Mouse (Mus musculus): ENCODE measurements around the gene Pard3.
A peak's percentile ranks its signal among the peaks of the same experiment; 100 is the strongest.

Pard3 gene

GRCm38 (mm10) chr8:127553582-127553981 is 489.9 kb downstream of the Pard3 start:
- DNase-seq (ENCODE audit: low spot score): no peak

GRCm38 (mm10) chr8:127555795-127556194 is 492.1 kb downstream of the Pard3 start:
- no peak for DNase-seq (ENCODE audit: low spot score)

DNA sequence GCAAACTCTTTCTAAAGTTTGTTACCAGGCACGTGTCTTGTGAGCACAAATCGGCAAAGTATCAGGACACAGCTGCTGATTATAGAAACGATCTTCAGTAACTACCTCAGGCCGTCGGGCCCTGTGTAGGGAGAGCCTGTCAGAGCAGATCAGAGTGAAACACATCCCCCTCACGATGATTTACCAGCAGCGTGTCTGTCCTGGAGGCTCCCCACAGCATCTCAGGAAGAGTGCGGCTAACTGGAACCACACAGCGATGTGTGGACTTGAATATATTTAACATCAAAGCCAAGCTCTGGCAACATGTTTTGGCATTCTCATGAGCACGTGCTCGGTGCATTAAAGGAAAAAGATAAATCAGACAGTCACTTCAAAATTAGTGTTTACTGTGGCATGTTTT is 493.3 kb downstream of the Pard3 start:
- no peak for DNase-seq (ENCODE audit: low spot score)

- no peak for DNase-seq (ENCODE audit: low spot score)
These were observed 493.9 kb downstream of the Pard3 start for GRCm38 (mm10) chr8:127557566-127557965.

DNA sequence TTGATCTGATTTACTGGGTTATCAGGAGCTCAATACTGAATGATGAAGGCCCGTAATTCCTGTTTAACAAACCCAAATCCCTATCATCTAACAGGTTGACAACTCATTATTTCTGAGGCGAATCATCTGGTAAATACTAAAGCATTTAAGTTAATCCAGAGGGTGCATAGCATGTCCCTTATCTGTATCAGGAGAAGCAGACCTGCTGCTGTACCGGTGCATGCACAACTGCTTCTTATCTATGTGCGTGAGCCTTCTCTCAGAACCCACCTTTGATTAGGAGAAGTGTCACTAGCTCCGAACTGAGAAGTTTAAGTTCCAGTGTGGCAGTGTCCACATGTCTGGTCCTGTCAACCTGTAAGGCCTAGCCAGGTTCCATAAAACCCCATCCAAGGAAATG is 499.9 kb downstream of the Pard3 start:
- DNase-seq (ENCODE audit: low spot score): no peak

- no peak for DNase-seq (ENCODE audit: low spot score)
These were observed 500.7 kb downstream of the Pard3 start for GRCm38 (mm10) chr8:127564426-127564825.

GRCm38 (mm10) chr8:127569212-127569611 is 505.5 kb downstream of the Pard3 start:
- no peak for DNase-seq (ENCODE audit: low spot score)

DNA sequence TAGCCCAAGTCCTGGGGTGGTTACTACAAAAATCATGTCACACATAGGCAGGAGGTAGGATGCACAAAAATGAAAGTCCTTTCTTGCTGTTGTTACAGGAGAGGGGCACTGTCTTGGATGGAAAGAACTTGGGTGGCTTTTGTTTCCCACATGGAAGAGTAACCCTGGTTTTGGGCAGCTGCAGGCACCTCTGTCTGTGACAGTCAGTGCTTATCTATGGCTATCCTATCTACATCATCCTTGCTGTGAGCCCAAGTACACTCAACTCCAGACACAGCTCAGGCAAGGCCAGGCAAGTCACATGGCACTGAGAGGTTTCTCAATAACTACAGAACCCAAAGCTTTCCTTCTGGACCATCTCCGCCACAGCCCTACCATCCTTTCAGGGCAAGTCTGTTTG is 506.8 kb downstream of the Pard3 start:
- no peak for DNase-seq (ENCODE audit: low spot score)

GRCm38 (mm10) chr8:127572493-127572892 is 508.8 kb downstream of the Pard3 start:
- DNase-seq (ENCODE audit: low spot score): no peak

GRCm38 (mm10) chr8:127576657-127577056 is 513.0 kb downstream of the Pard3 start:
- no peak for DNase-seq (ENCODE audit: low spot score)

GRCm38 (mm10) chr8:127577656-127578055 is 514.0 kb downstream of the Pard3 start:
- DNase-seq (ENCODE audit: low spot score): no peak

DNA sequence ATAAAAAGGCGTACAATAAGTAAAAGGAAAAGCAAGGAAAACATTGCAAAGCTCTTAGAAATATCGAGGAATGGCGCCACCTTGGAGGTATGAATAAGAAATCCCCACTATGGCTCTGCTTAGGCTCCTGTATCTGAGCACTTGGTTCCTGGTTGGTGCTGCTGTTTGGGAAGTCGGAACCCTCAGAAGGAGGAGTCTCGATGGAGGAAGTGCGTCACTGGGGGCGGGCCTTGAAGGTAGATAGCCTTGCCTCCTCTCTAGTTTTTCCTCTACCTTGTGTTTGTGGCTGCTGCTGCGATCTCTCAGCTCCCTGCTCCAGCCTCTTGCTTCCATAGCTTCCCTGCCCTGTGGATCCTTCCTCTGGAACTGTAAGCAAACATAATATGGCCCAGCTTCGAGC is 515.7 kb downstream of the Pard3 start:
- DNase-seq (ENCODE audit: low spot score): no peak

DNA sequence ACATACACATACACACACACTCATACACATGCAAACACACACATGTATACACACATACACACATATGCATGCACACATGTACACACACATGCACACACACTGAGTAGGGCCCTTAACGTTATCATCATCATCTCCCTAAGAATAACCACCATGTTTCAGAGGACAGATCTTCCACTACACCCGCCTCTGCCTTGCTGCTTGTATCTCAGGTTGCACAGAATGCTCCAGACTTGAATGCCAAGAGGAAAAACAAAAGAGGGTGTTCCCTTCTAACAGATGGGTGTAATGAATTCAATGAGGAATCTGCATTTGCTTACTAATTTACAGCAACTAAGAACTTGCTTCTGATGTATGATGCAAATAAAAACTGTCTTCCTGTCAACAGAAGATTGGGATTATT is 519.7 kb downstream of the Pard3 start:
- DNase-seq (ENCODE audit: low spot score): no peak

- DNase-seq (ENCODE audit: low spot score): no peak
These were observed 521.9 kb downstream of the Pard3 start for GRCm38 (mm10) chr8:127585618-127586017.

GRCm38 (mm10) chr8:127586681-127587080 is 523.0 kb downstream of the Pard3 start:
- no peak for DNase-seq (ENCODE audit: low spot score)

DNA sequence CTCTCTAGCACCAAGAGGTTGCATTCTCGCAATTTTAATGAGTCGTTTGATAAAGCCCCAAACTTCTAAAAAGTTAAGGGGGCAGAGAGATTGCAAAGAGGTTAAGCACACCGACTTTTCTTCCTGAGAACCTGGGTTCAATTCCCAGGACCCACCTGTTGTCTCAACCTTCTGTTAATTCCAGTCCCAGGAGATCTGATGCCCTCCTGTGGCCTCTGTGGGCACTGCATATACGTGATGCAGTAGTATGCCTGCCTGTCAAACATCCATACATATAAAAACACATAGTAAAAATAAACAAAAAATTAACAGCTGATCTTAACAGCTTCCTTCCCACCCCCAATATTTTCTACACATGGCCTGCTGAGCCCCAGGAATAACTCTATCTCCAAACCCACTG is 524.6 kb downstream of the Pard3 start:
- DNase-seq (ENCODE audit: low spot score): peak; percentile 31

DNA sequence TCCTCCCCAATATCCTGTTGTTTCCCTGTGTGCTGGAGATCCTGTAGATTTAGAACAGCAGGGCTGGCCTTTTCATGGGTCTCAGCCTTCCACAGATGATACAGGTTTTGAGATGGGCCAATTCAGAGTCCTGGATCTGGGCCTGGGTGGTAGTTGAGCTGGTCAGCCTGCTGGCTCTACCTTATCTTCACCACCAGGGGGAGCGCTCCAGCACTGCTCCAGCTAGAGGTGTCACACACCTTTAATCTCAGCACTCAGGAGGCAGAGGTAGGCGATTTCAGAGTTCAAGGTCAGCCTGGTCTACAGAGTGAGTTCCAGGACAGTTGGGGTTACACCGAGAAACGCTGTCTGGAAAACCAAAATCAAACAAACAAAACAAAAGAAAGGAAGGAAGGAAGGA is 525.6 kb downstream of the Pard3 start:
- DNase-seq (ENCODE audit: low spot score): peak; percentile 65

- DNase-seq (ENCODE audit: low spot score): no peak
These were observed 527.0 kb downstream of the Pard3 start for GRCm38 (mm10) chr8:127590674-127591186.

GRCm38 (mm10) chr8:127592648-127593574 is 529.2 kb downstream of the Pard3 start:
- peak; percentile 33 for DNase-seq (ENCODE audit: low spot score)

GRCm38 (mm10) chr8:127600641-127601040 is 536.9 kb downstream of the Pard3 start:
- DNase-seq (ENCODE audit: low spot score): no peak

DNA sequence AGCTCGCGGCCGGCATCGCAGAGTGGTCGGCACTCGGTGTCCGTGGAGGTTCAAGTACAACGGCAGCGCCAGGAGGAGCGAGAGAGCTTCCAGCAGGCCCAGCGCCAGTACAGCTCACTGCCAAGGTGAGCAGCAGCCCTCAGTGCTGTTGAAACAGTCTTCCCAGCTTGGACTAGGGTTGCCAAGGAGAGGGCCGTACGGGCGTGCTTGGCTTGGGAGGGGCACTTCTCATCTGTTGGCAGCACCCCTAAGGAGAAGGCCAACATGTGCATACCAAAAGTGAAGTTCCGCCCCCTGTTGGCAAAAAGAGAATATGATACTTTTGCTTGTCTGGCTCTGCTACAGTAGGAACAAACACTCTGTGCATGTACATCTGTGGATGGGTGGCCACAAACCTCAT is 539.4 kb downstream of the Pard3 start:
- DNase-seq (ENCODE audit: low spot score): no peak

DNA sequence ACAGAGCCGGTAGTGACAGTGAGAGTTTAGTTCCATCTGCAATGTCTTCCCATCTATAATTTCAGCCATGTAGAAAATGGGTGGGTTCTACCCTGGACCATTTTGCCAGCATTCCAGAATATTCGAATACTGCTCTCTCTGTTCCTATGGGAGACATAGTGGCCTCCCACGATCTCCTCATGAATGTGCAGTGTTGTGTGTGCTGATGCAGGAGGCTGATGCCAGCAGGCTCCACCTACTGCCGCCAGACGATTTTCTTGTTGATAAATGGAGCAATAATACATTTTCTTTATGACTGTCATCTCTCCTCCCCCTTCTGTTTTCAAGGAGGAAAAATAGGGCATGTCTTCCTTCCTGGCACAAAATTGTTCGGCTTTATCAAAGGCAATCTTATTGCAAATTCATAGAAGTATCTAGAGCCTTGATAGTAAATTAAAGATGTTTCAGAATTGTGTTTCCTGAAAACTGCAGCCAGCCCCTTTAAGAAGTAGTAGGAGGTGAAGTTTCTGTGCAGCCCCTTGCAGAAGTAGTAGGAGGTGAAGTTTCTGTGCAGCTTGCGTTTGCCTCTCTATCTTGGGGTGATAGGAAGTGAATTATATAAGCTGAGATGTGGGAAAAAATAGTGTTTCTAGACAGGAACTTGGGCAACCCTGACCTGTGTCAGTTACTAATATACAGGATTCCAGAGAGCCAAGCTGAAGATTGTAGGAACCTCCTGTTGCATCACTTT is 545.0 kb downstream of the Pard3 start:
- no peak for DNase-seq (ENCODE audit: low spot score)

DNA sequence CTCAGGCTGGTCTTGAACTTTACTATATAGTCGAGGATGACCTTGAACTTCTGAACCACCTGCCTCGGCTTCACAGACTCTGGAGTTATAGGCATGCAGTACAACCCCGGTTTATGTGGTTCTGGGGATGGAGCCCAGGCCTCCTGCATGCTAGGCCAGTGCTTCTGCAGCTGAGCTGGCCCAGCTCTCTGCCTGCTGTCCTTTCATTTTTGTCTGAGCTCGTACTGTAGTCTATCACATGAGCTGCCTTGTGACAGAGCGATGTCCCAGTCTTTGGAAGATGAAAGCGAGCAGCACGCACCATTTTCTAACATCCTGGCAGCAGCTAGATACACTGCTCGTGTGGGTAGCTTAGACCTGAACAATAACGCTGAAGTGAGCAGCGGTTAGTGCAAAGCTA is 545.6 kb downstream of the Pard3 start:
- DNase-seq (ENCODE audit: low spot score): no peak
